Mouse (Mus musculus) adrenal gland, postnatal 4 days (tissue): Measurements from ENCODE around the gene Scgb2b18. TPM values are rescaled to one million over a fixed set of nuclear protein-coding genes. Genes with fewer than 3 reads are reported as not detected.
"Not testable (repeated sequence)": the region's sequence is repeated elsewhere in the genome, so short reads cannot be mapped to it uniquely, and the experiment has no call there.

Source experiments
- DNase-seq, 2 experiments: peaks; one replicate each; pipeline ENCODE4 v3.0.0; 2021 to 2022; ENCODE audit warnings: low spot score in 2 of 2, mixed read lengths in 2 of 2
- long read RNA-seq, 2 experiments: library from polyadenylated mRNA; stranded (forward); transcript quantifications; one replicate each; pipeline ENCODE4 v2.0.0; 2021
- total RNA-seq, 2 experiments: library from RNA; stranded (reverse); gene quantifications; 2 replicates each; pipeline ENCODE4 v1.2.3; 2021

Gene Scgb2b18
- not detected for total RNA-seq
- long read RNA-seq, experiment 1 = 0 reads
- long read RNA-seq, experiment 2 = 0 reads

DNA sequence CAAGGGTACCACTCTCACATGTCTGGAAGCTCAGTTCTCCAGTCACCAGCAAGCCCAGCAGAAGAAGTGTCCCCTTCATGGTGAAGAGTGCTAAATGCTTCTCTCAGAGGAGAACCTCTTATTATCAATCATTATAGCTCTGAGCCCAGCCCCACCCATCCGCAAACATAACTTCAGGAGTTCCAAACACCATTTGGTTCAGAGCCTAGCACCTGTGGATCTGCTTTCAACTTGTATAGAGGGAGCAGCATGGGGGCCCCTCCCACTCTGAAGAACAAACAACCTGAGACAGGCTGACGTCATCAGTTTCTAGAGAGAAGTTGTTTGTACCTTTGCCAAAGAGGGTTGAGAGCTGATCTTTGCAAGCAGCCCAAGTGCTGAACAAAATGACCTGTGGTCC, at the start of gene Scgb2b18:
Gene Scgb2b18, minus strand, starts transcription at position 101 of the 400 bp plus-strand sequence.
- DNase-seq = not testable (repeated sequence)

- not testable (repeated sequence) for DNase-seq
Measured at GRCm38 (mm10) chr7:33185268-33185667, 11.6 kb upstream of the Scgb2b18 start, which contains the start of gene Scgb1b18. Scgb1b18 (plus strand) TSS chr7:33185568.

Other genes starting within 250 kb of the Scgb2b18 start
- not detected for gene Scgb2b17, start 117.3 kb downstream of the Scgb2b18 start, total RNA-seq
- not detected for gene Scgb1b17, start 110.4 kb downstream of the Scgb2b18 start, total RNA-seq
- gene Scgb1b18, start 11.7 kb upstream of the Scgb2b18 start, total RNA-seq = not detected
- not detected for gene Scgb2b19, start 106.5 kb upstream of the Scgb2b18 start, total RNA-seq
- not detected for gene Scgb1b19, start 113.4 kb upstream of the Scgb2b18 start, total RNA-seq
- not detected for gene Scgb2b20, start 192.5 kb upstream of the Scgb2b18 start, total RNA-seq
- gene Scgb1b20, start 199.4 kb upstream of the Scgb2b18 start, total RNA-seq = not detected